Mouse (Mus musculus) testis, adult 2 months (tissue): ENCODE data around the gene Uggt2.

Source experiments
- CTCF ChIP-seq: fragments of 200-500 bp; IDR thresholded peaks from 2 replicates; pipeline ENCODE4 v1.5.1; 2012; ENCODE audit warnings: low read depth, mild to moderate bottlenecking, inconsistent platforms, low read length, moderate library complexity; ENCODE audit not compliant: control insufficient read depth, insufficient read depth, insufficient replicate concordance
- POLR2A ChIP-seq: fragments of 200-500 bp; IDR thresholded peaks from 2 replicates; pipeline ENCODE4 v1.6.1; 2012; ENCODE audit warnings: low read depth, mild to moderate bottlenecking, inconsistent platforms, low read length, moderate library complexity; ENCODE audit not compliant: control insufficient read depth

GRCm38 (mm10) chr14:119098851-119099569, at the start of gene Uggt2:
- TF ChIP-seq CTCF (peak; percentile 51; the same call in 1 of the 2 replicates), POLR2A (peak; percentile 76)
